Mouse (Mus musculus) midbrain, postnatal 0 days (tissue): ENCODE measurements at regions not wholly inside any gene's neighbourhood (a gene's known extent, or its start where the extent isn't known, plus 50 kb on each side); places are given as distances from the start of the nearest gene placed in this dataset. TPM values are rescaled to one million over a fixed set of nuclear protein-coding genes. Genes with fewer than 3 reads are reported as not detected.
A peak's percentile ranks its signal among the peaks of the same experiment; 100 is the strongest.
"Not testable (repeated sequence)": the region's sequence is repeated elsewhere in the genome, so short reads cannot be mapped to it uniquely, and the experiment has no call there.

ENCODE experiments used
- ATAC-seq: fragments of 200-750 bp; cut with Nextera tagmentation; 2 replicates; pipeline ENCODE4 v1.8.0; 2017; ENCODE audit warnings: moderate number of reproducible peaks, mild to moderate bottlenecking, moderate TSS enrichment, moderate library complexity; ENCODE audit not compliant: low FRiP score
- DNase-seq: peaks from one replicate; pipeline ENCODE4 v3.0.0-alpha.2; 2015; ENCODE audit warnings: low spot score
- H3K27ac ChIP-seq: fragments of 300-500 bp; sonication (generic); 2 replicates; pipeline ENCODE4 v1.5.1; 2014; ENCODE audit warnings: low read depth, mild to moderate bottlenecking, low read length, mixed read lengths
- H3K27me3 ChIP-seq: fragments of 300-500 bp; sonication (generic); 2 replicates; pipeline ENCODE4 v1.6.1; 2014; ENCODE audit warnings: low read length, control low read depth, mixed read lengths; ENCODE audit not compliant: insufficient read depth
- H3K36me3 ChIP-seq: fragments of 300-500 bp; sonication (generic); 2 replicates; pipeline ENCODE4 v1.6.1; 2014; ENCODE audit warnings: low read length, control low read depth, mixed read lengths; ENCODE audit not compliant: insufficient read depth
- H3K4me1 ChIP-seq: fragments of 300-500 bp; sonication (generic); 2 replicates; pipeline ENCODE4 v1.6.1; 2014; ENCODE audit warnings: mild to moderate bottlenecking, control low read depth, antibody characterized with exemption, low read length, mixed read lengths; ENCODE audit not compliant: insufficient read depth
- H3K4me2 ChIP-seq: fragments of 300-500 bp; sonication (generic); 2 replicates; pipeline ENCODE4 v1.6.1; 2014; ENCODE audit warnings: low read depth, mild to moderate bottlenecking, low read length, mixed read lengths; ENCODE audit not compliant: poor library complexity, severe bottlenecking
- H3K4me3 ChIP-seq: fragments of 300-500 bp; sonication (generic); 2 replicates; pipeline ENCODE4 v1.5.1; 2014; ENCODE audit warnings: low read depth, mild to moderate bottlenecking, low read length, moderate library complexity
- H3K9ac ChIP-seq: fragments of 300-500 bp; sonication (generic); replicated peaks from 2 replicates; pipeline ENCODE4 v1.6.1; 2014; ENCODE audit warnings: mild to moderate bottlenecking, low read length, moderate library complexity, mixed read lengths; ENCODE audit not compliant: poor library complexity, severe bottlenecking
- H3K9me3 ChIP-seq: fragments of 300-500 bp; sonication (generic); 2 replicates; pipeline ENCODE4 v1.6.1; 2016; ENCODE audit warnings: low read length, control low read depth
- CTCF ChIP-seq: IDR thresholded peaks from 2 replicates; pipeline ENCODE4 v1.5.1; 2016; ENCODE audit warnings: antibody characterized with exemption, mild to moderate bottlenecking
- WGBS: fragments of 180-500 bp; shearing (Covaris S2); extraction: QIAGEN DNeasy Blood & Tissue Kit; methylation state at CpG from one replicate; pipeline ENCODE4 v1.1.7; 2014; 5-methylcytosine and 5-hydroxymethylcytosine counted together
- microRNA counts: library from miRNA; unstranded; fragments of <30 nt; microRNA quantifications from one replicate; lab custom pipeline; 2015
- microRNA-seq: library from miRNA; unstranded; fragments of <30 nt; microRNA quantifications from one replicate; pipeline ENCODE4, GENCODE M21; 2016; ENCODE audit warnings: borderline number of aligned reads

DNA sequence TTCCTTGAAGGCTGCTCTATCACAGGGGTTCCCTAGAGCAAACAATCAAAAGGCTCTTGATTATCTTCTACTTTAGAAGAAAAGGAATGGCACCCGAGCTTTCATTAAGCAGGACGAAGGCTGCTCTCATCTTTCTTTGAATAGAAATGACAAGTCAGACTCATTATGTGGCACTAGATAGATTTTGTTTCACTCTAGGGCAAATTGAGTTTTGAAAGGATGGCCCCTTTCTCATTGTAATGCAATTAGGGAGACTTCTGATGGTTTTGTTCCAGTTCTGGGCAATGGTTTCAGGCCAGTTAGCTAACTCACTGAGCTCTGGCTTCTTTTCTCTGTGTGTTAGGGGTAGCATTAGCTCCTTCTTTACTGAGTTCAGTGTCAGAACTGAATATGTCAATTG, 69.5 kb upstream of the Acpp start:
- whole genome bisulfite sequencing = 35% methylated on average over 2 of the region's 2 CpGs
- Histone ChIP-seq H3K9me3 (no peaks in the 10 kb centered on the region), H3K27me3 (peaks cover 3% of the 10 kb centered on the region; the same call in 1 of the 2 replicates), H3K36me3 (no peaks in the 10 kb centered on the region), H3K27ac (no peak overlapping the region), H3K4me2 (no peak overlapping the region), H3K4me3 (no peak overlapping the region), H3K9ac (no peak overlapping the region), H3K4me1 (no peaks in the 10 kb centered on the region; the same call in 1 of the 2 replicates)
- ATAC-seq = no peak
- DNase-seq = no peak
- TF ChIP-seq CTCF = no peak

- H3K4me1 ChIP-seq = no peaks in the 10 kb centered on the region; the same call in 1 of the 2 replicates
- TF ChIP-seq CTCF = no peak
- ATAC-seq (no peak), DNase-seq (no peak)
- H3K9me3 ChIP-seq = no peaks in the 10 kb centered on the region
- H3K4me2 ChIP-seq = no peak overlapping the region
- no peak overlapping the region for H3K9ac ChIP-seq
- whole genome bisulfite sequencing = 86% methylated on average over 7 of the region's 7 CpGs
- peaks cover 3% of the 10 kb centered on the region; the same call in 1 of the 2 replicates for H3K27me3 ChIP-seq
- no peaks in the 10 kb centered on the region for H3K36me3 ChIP-seq
- H3K27ac ChIP-seq = no peak overlapping the region
- H3K4me3 ChIP-seq = no peak overlapping the region
These were observed 68.9 kb upstream of the Acpp start for GRCm38 (mm10) chr9:104406491-104406890.

DNA sequence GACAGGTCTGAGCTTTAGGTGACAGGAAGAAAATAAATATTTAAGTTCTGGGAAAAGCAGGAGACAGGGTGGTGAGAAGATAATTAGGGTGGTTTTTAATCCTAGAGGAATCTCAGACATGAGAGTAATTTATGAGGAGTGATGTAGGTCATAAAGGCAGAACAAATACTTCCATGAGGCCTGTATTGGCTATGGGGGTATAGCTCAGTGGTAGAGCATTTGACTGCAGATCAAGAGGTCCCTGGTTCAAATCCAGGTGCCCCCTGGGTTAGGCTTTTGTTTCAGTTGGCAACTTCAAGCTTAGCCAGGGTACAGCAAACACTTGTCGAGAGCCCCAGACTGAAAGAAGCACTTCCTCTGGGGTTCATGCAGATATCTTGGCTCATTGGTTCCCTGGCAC, 66.3 kb upstream of the Acpp start:
- Histone ChIP-seq H3K36me3 (no peaks in the 10 kb centered on the region), H3K4me1 (no peaks in the 10 kb centered on the region), H3K27me3 (peaks cover 3% of the 10 kb centered on the region; the same call in 1 of the 2 replicates), H3K4me2 (no peak overlapping the region), H3K27ac (no peak overlapping the region), H3K9me3 (no peaks in the 10 kb centered on the region), H3K9ac (no peak overlapping the region), H3K4me3 (no peak overlapping the region)
- no peak for ATAC-seq
- WGBS = 67% methylated on average over 1 of the region's 1 CpGs
- no peak for DNase-seq
- no peak for TF ChIP-seq CTCF

DNA sequence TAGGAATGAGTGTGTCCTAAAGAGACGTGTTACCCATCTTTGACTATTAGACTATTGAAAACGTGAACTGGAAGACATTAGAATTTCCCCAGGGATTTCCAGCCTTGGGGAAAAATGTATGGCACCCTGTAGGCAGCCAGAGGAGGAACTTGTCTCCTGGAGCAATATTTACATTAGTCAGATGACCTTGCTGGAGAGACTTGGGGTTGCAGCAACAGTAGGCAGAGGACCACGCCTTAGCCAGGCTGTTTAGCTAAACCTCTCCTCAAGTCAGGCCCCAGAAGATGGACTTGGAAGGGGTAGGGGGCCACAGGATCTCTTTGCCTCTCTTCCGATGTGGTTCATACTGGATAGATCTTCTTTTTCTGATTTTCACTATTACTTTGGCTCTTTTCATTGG, 64.1 kb upstream of the Acpp start:
- WGBS = 81% methylated on average over 4 of the region's 4 CpGs
- Histone ChIP-seq H3K27ac (no peak overlapping the region), H3K36me3 (no peaks in the 10 kb centered on the region), H3K27me3 (no peaks in the 10 kb centered on the region), H3K4me2 (no peak overlapping the region), H3K4me3 (no peak overlapping the region), H3K9ac (no peak overlapping the region), H3K4me1 (no peaks in the 10 kb centered on the region), H3K9me3 (no peaks in the 10 kb centered on the region)
- DNase-seq (no peak), ATAC-seq (no peak)
- no peak for TF ChIP-seq CTCF

GRCm38 (mm10) chr9:104399927-104400326, 62.4 kb upstream of the Acpp start:
- no peaks in the 10 kb centered on the region for H3K27me3 ChIP-seq
- no peaks in the 10 kb centered on the region for H3K36me3 ChIP-seq
- TF ChIP-seq CTCF = no peak
- H3K4me2 ChIP-seq = no peak overlapping the region
- H3K4me1 ChIP-seq = no peaks in the 10 kb centered on the region
- no peaks in the 10 kb centered on the region for H3K9me3 ChIP-seq
- 94% methylated on average over 1 of the region's 1 CpGs for WGBS
- no peak overlapping the region for H3K4me3 ChIP-seq
- no peak overlapping the region for H3K9ac ChIP-seq
- DNase-seq (no peak), ATAC-seq (no peak)
- no peak overlapping the region for H3K27ac ChIP-seq

DNA sequence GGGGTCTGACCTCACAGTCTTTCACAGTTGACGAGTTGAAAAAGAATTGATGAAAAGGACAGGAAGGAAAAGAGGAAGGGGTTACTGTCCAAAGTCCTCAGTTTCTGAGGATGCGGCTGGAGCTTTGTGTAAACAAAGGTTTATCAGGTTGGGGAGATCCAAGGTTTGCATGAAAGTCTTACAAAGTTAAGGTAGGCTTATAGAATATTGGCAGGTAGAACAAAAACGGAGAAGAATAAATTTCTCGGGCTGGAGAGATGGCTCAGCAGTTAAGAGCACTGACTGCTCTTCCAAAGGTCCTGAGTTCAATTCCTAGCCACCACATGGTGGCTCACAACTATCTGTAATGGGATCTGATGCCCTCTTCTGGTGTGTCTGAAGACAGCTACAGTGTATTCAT, 60.9 kb upstream of the Acpp start:
- not testable (repeated sequence) for H3K4me3 ChIP-seq, H3K4me2 ChIP-seq, H3K36me3 ChIP-seq, H3K9ac ChIP-seq, H3K9me3 ChIP-seq, H3K4me1 ChIP-seq, H3K27me3 ChIP-seq, DNase-seq, ATAC-seq, H3K27ac ChIP-seq
- WGBS = 72% methylated on average over 4 of the region's 4 CpGs

- no peak overlapping the region for H3K9ac ChIP-seq
- H3K27ac ChIP-seq = no peak overlapping the region
- WGBS = 88% methylated on average over 7 of the region's 7 CpGs
- H3K36me3 ChIP-seq = no peaks in the 10 kb centered on the region
- H3K4me2 ChIP-seq = no peak overlapping the region
- no peak overlapping the region for H3K4me3 ChIP-seq
- H3K9me3 ChIP-seq = 0 out of 2 replicates have a peak, but pooled peaks cover 1% of the 10 kb centered on the region
- H3K4me1 ChIP-seq = no peaks in the 10 kb centered on the region
- DNase-seq (no peak), ATAC-seq (no peak)
- H3K27me3 ChIP-seq = no peaks in the 10 kb centered on the region
- TF ChIP-seq CTCF = no peak
These were observed 50.3 kb upstream of the Acpp start for GRCm38 (mm10) chr9:104387805-104388204.

MicroRNA genes in the stretch of these regions (microRNA counts, 519-probe panel; counts per million panel counts)
- 528 counts per million, percentile 58 among the panel's probes with 10 or more counts for microRNA mmu-miR-2136 (lab: Ali Mortazavi, UCI)

Small RNA genes in the stretch of these regions (microRNA-seq; reads per million reads assigned to microRNA genes)
- not detected for gene Mir2136
